Mouse (Mus musculus) embryonic facial prominence, embryonic 11.5 days (tissue): ENCODE measurements around the gene Hoxb4. TPM values are rescaled to one million over a fixed set of nuclear protein-coding genes. Genes with fewer than 3 reads are reported as not detected.

Source experiments
- ATAC-seq: fragments of 200-750 bp; cut with Nextera tagmentation; replicated peaks from 2 replicates; pipeline ENCODE4 v1.8.0; 2017; ENCODE audit warnings: low read depth; ENCODE audit not compliant: insufficient number of reproducible peaks, low FRiP score, low TSS enrichment
- DNase-seq: peaks from one replicate; pipeline ENCODE4 v3.0.0-alpha.2; 2015; ENCODE audit warnings: low spot score
- H3K27ac ChIP-seq: fragments of 300-500 bp; sonication (generic); replicated peaks from 2 replicates; pipeline ENCODE4 v1.5.1; 2014; ENCODE audit warnings: mild to moderate bottlenecking, low read depth, low read length, control low read depth
- H3K27me3 ChIP-seq: fragments of 300-500 bp; sonication (generic); 2 replicates; pipeline ENCODE4 v1.6.1; 2014; ENCODE audit warnings: mild to moderate bottlenecking, low read length, moderate library complexity, mixed read lengths; ENCODE audit not compliant: control insufficient read depth, insufficient read depth
- H3K36me3 ChIP-seq: fragments of 300-500 bp; sonication (generic); replicated peaks from 2 replicates; pipeline ENCODE4 v1.6.1; 2014; ENCODE audit warnings: low read depth, mild to moderate bottlenecking, low read length, moderate library complexity, mixed read lengths; ENCODE audit not compliant: control insufficient read depth, insufficient read depth
- H3K4me1 ChIP-seq: fragments of 300-500 bp; sonication (generic); 2 replicates; pipeline ENCODE4 v1.6.1; 2014; ENCODE audit warnings: low read length, mixed read lengths; ENCODE audit not compliant: control insufficient read depth, insufficient read depth
- H3K4me2 ChIP-seq: fragments of 300-500 bp; sonication (generic); 2 replicates; pipeline ENCODE4 v1.6.1; 2014; ENCODE audit warnings: low read depth, mild to moderate bottlenecking, control low read depth, low read length, moderate library complexity
- H3K4me3 ChIP-seq: fragments of 300-500 bp; sonication (generic); 2 replicates; pipeline ENCODE4 v1.5.1; 2014; ENCODE audit warnings: low read depth, low read length, control low read depth
- H3K9ac ChIP-seq: fragments of 300-500 bp; sonication (generic); replicated peaks from 2 replicates; pipeline ENCODE4 v1.6.1; 2014; ENCODE audit warnings: mild to moderate bottlenecking, control low read depth, low read length
- H3K9me3 ChIP-seq: fragments of 300-500 bp; sonication (generic); replicated peaks from 2 replicates; pipeline ENCODE4 v1.6.1; 2016; ENCODE audit warnings: mild to moderate bottlenecking, low read length, inconsistent platforms, mixed read lengths; ENCODE audit not compliant: control insufficient read depth
- WGBS: fragments of 180-500 bp; shearing (Covaris S2); extraction: QIAGEN DNeasy Blood & Tissue Kit; methylation state at CpG from one replicate; pipeline ENCODE4 v1.1.7; 2014; 5-methylcytosine and 5-hydroxymethylcytosine counted together
- polyA plus RNA-seq: library from polyadenylated mRNA; unstranded; fragments of >200 nt; fragmentation: Nextera tagmentation; extraction: Ambion mirVana; gene quantifications from 2 replicates; pipeline ENCODE4 v1.2.1, GENCODE M21; 2014

Gene Hoxb4
- polyA plus RNA-seq, 1 experiment from 2014 or later = 0.24 TPM

- H3K4me1 ChIP-seq = no peaks in the 10 kb centered on the region; the same call in 1 of the 2 replicates
- ATAC-seq = no peak
- H3K4me2 ChIP-seq = no peak overlapping the region
- H3K9me3 ChIP-seq = no peaks in the 10 kb centered on the region
- no peaks in the 10 kb centered on the region for H3K36me3 ChIP-seq
- H3K27ac ChIP-seq = no peak overlapping the region
- whole genome bisulfite sequencing = 1% methylated on average over 35 of the region's 35 CpGs
- H3K27me3 ChIP-seq = peaks cover 96% of the 10 kb centered on the region
- H3K4me3 ChIP-seq = no peak overlapping the region
- DNase-seq = no peak
- H3K9ac ChIP-seq = no peak overlapping the region
Observed at GRCm38 (mm10) chr11:96300354-96301063, 17.6 kb upstream of the Hoxb4 start.

GRCm38 (mm10) chr11:96301064-96301431, 17.0 kb upstream of the Hoxb4 start:
- no peak for ATAC-seq
- H3K36me3 ChIP-seq = no peaks in the 10 kb centered on the region
- no peaks in the 10 kb centered on the region for H3K9me3 ChIP-seq
- H3K4me1 ChIP-seq = no peaks in the 10 kb centered on the region; the same call in 1 of the 2 replicates
- no peak overlapping the region for H3K9ac ChIP-seq
- DNase-seq = no peak
- whole genome bisulfite sequencing = 3% methylated on average over 10 of the region's 10 CpGs
- H3K4me2 ChIP-seq = no peak overlapping the region
- peaks cover 96% of the 10 kb centered on the region for H3K27me3 ChIP-seq
- no peak overlapping the region for H3K27ac ChIP-seq
- no peak overlapping the region for H3K4me3 ChIP-seq

GRCm38 (mm10) chr11:96301837-96302236, 16.2 kb upstream of the Hoxb4 start:
- no peak for ATAC-seq
- Histone ChIP-seq H3K27me3 (peaks cover 96% of the 10 kb centered on the region), H3K9me3 (no peaks in the 10 kb centered on the region), H3K4me2 (no peak overlapping the region), H3K36me3 (no peaks in the 10 kb centered on the region), H3K4me3 (no peak overlapping the region), H3K27ac (no peak overlapping the region), H3K9ac (no peak overlapping the region), H3K4me1 (no peaks in the 10 kb centered on the region; the same call in 1 of the 2 replicates)
- WGBS = 2% methylated on average over 15 of the region's 15 CpGs
- DNase-seq = no peak

- Histone ChIP-seq H3K27me3 (peaks cover 96% of the 10 kb centered on the region), H3K4me2 (no peak overlapping the region), H3K9me3 (no peaks in the 10 kb centered on the region), H3K36me3 (no peaks in the 10 kb centered on the region), H3K4me3 (no peak overlapping the region), H3K9ac (no peak overlapping the region), H3K27ac (no peak overlapping the region), H3K4me1 (no peaks in the 10 kb centered on the region; the same call in 1 of the 2 replicates)
- DNase-seq (no peak), ATAC-seq (no peak)
- 3% methylated on average over 23 of the region's 23 CpGs for WGBS
Observed at GRCm38 (mm10) chr11:96302381-96303150, 15.5 kb upstream of the Hoxb4 start.

- Histone ChIP-seq H3K4me2 (peak within 1 kb of the TSS; percentile 21; the same call in 1 of the 2 replicates), H3K9me3 (no peaks in the 10 kb centered on the region), H3K27me3 (peaks cover 96% of the 10 kb centered on the region), H3K27ac (no peak within 1 kb of the TSS), H3K4me3 (no peak within 1 kb of the TSS), H3K4me1 (no peaks in the 10 kb centered on the region; the same call in 1 of the 2 replicates), H3K9ac (no peak within 1 kb of the TSS), H3K36me3 (no peaks in the 10 kb centered on the region)
- WGBS = under 1% methylated on average over 69 of the region's 69 CpGs
- no peak for ATAC-seq
- peak; percentile 82 for DNase-seq
Observed at GRCm38 (mm10) chr11:96303151-96304099, 14.6 kb upstream of the Hoxb4 start, which contains the start of gene Hoxb5. Gene Hoxb5, plus strand, starts transcription at chr11:96303336.

- WGBS = 1% methylated on average over 38 of the region's 38 CpGs
- Histone ChIP-seq H3K4me3 (no peak overlapping the region), H3K9me3 (no peaks in the 10 kb centered on the region), H3K4me1 (no peaks in the 10 kb centered on the region; the same call in 1 of the 2 replicates), H3K4me2 (no peak overlapping the region), H3K27me3 (peaks cover 98% of the 10 kb centered on the region), H3K9ac (no peak overlapping the region), H3K36me3 (no peaks in the 10 kb centered on the region), H3K27ac (no peak overlapping the region)
- DNase-seq = no peak
- ATAC-seq = no peak
Observed at GRCm38 (mm10) chr11:96304381-96305195, 13.5 kb upstream of the Hoxb4 start.

- H3K36me3 ChIP-seq = no peaks in the 10 kb centered on the region
- no peak overlapping the region for H3K9ac ChIP-seq
- ATAC-seq (no peak), DNase-seq (no peak)
- no peaks in the 10 kb centered on the region; the same call in 1 of the 2 replicates for H3K4me1 ChIP-seq
- no peak overlapping the region for H3K27ac ChIP-seq
- peaks cover 98% of the 10 kb centered on the region for H3K27me3 ChIP-seq
- no peaks in the 10 kb centered on the region for H3K9me3 ChIP-seq
- H3K4me3 ChIP-seq = no peak overlapping the region
- 17% methylated on average over 6 of the region's 6 CpGs for WGBS
- H3K4me2 ChIP-seq = no peak overlapping the region
Observed at GRCm38 (mm10) chr11:96305505-96306182, 12.4 kb upstream of the Hoxb4 start.
